Mouse (Mus musculus): ENCODE measurements around the gene Spata31d1b.

DNA sequence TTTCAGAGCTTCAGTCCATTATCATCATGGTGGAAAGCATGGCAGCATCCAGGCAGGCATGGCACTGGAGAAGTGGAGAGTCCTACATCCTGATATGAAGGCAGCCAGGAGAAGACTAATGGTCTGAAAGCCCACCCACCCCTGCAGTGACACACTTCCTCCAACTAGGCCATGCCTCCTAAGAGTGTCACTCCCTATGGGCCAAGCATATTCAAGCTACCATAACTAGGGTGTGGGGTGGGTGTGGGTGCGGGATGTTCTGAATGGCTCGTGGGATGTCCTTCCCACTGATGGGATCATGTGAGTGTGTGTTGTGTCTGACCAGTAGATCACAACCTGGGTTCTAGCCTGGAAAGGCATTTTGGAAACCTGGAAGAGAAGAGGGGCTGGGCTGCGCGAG is 21.9 kb downstream of the Spata31d1b start:
- TF ChIP-seq MAX (IDR thresholded peaks at IDR 0.05; ENCODE audit: low read length), result peak; percentile 26; the same call in 1 of the 2 replicates
- TF ChIP-seq BHLHE40 (IDR thresholded peaks at IDR 0.05; ENCODE audit: borderline replicate concordance, low read depth, low read length), result no peak
- TF ChIP-seq CTCF (IDR thresholded peaks at IDR 0.05 in 2 of 3, conservative IDR thresholded peaks at IDR 0.05 in 1 of 3; ENCODE audit: control insufficient read depth in 1 of 3, insufficient read depth in 1 of 3, low read depth in 2 of 3, low read length in 3 of 3, poor library complexity in 1 of 3, severe bottlenecking in 1 of 3), result no peak
